Mouse (Mus musculus): Measurements from ENCODE around the gene Map7. TPM values are rescaled to one million over a fixed set of nuclear protein-coding genes. Genes with fewer than 3 reads are reported as not detected.

Gene Map7
- polyA plus RNA-seq, 1 experiment = 6.7 TPM

DNA sequence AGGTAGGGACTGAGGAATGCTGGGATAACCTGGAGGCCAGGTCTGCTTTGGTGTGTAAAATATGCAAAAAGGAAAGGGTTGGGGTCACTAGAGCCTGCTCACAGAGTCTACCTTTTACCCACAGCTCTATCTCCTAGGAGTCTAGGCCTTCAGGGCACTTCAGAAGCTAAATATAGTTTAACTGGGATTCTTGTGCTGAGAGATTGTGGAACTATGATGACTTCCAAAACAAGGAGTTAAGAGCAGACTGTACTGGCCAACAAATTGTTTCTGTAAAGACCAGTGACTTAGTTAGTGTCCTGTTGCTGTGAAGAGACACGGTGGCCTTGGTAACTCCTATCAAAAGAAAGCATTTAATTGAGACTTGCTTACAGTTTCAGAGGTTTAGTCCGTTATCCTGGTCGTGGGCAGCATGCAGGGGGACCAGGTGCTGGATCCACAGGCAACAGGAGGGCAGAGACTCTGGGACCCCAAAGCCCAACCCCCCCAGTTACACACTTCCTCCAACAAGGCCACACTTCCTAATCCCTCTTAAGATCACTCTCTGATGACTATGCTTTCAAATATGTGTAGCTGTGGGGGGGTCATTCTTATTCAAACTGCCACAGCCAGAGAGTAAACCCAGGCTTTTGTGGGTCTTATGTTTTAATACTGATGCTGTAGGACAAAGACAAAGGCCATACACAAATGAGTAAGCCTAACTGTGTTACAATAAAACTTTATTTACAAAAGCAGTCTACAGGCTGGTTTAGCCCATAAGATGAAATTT lies 150.1 kb downstream of the Map7 start:
- DNase-seq (ENCODE audit: low read depth) = no peak
- no peak for TF ChIP-seq CTCF (IDR thresholded peaks at IDR 0.05; ENCODE audit: borderline replicate concordance, extremely low read depth, insufficient read depth, insufficient read length)
- no peak for TF ChIP-seq POLR2A (IDR thresholded peaks at IDR 0.05; ENCODE audit: borderline replicate concordance, extremely low read depth, insufficient read depth, insufficient read length, poor library complexity, severe bottlenecking)

- no peak for DNase-seq (ENCODE audit: low read depth)
- TF ChIP-seq CTCF (IDR thresholded peaks at IDR 0.05; ENCODE audit: borderline replicate concordance, extremely low read depth, insufficient read depth, insufficient read length) (no peak), POLR2A (IDR thresholded peaks at IDR 0.05; ENCODE audit: borderline replicate concordance, extremely low read depth, insufficient read depth, insufficient read length, poor library complexity, severe bottlenecking) (no peak)
Measured at GRCm38 (mm10) chr10:20299114-20299513, 150.8 kb downstream of the Map7 start.

- DNase-seq (ENCODE audit: low read depth) = peak; percentile 3
- TF ChIP-seq CTCF (IDR thresholded peaks at IDR 0.05; ENCODE audit: borderline replicate concordance, extremely low read depth, insufficient read depth, insufficient read length) = no peak
- no peak for TF ChIP-seq POLR2A (IDR thresholded peaks at IDR 0.05; ENCODE audit: borderline replicate concordance, extremely low read depth, insufficient read depth, insufficient read length, poor library complexity, severe bottlenecking)
Measured at GRCm38 (mm10) chr10:20310969-20311769, 162.9 kb downstream of the Map7 start.

DNA sequence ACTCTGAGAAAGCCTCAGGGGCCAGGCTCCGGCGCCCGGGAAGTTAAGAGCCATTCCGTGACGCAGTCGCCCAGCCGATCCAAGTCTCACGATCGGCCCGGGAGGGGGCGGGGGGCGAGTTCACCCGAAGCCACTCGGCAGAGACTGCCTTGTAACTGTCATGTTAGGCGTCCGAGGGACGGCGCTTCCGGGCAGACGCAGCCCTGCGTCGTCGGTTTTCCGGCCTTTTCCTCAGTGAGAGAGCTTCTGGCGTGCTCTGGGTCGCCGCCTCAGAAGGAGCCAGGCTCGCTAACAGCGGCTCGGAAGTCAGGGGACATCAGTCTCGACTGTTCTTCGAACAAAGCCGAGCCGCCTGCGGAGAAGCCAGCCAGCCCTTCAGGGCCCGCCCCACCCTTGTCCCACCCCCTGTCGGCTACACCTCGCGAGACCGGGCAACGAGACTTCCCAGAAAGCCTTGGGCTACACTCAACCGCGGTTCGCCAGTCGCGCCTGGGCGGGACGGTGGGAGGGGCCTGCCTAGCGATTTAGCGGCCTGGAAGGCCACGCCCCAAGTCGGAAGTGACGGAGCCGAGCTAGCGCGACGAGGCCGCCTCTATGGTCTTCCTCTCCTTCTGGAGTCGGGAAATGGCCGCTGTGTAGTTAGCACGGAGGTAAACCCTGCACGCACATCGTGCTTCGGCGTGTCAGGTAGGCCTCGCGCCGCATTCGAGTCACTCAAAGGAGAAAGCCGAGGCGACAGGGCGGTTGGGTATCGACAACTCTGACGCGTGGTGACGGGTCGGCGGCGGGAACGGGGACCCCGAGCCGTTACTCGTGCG lies 163.9 kb downstream of the Map7 start, which contains the start of gene Bclaf1:
Gene Bclaf1, plus strand, starts transcription at position 552 of the 818 bp plus-strand sequence.
- TF ChIP-seq POLR2A (IDR thresholded peaks at IDR 0.05; ENCODE audit: borderline replicate concordance, extremely low read depth, insufficient read depth, insufficient read length, poor library complexity, severe bottlenecking) = peak; percentile 69; the same call in 1 of the 2 replicates
- no peak for TF ChIP-seq CTCF (IDR thresholded peaks at IDR 0.05; ENCODE audit: borderline replicate concordance, extremely low read depth, insufficient read depth, insufficient read length)
- peak; percentile 100 for DNase-seq (ENCODE audit: low read depth)

DNA sequence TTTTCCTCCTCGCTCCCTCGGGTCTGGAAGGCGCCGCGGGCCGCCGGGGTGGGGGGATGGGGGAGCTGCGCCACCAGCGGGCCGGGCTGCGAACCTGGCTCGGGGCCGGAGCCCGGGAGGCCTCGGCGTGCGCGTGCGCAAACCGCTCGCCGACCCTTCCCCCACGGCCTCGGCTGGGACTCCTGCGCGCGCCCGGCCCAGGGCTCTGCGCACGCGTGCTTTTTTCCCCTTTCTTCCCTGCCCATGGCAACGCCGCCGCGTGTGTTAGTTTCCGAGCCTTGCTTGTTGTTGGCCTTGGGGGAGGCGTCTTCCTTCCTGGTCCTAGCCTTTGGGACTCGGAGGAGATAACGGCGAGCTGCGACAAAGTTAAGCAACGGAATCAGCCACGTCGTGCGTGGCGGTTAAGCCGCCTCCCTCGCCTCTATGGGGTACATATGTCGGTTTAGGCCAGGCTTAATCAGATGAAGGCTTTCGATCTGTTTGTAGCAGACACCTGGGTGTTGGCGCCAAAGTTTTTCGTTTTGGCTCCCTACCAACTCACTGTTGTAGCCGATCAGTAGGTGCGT lies 164.5 kb downstream of the Map7 start:
- peak; percentile 95 for DNase-seq (ENCODE audit: low read depth)
- TF ChIP-seq CTCF (IDR thresholded peaks at IDR 0.05; ENCODE audit: borderline replicate concordance, extremely low read depth, insufficient read depth, insufficient read length) (no peak), POLR2A (IDR thresholded peaks at IDR 0.05; ENCODE audit: borderline replicate concordance, extremely low read depth, insufficient read depth, insufficient read length, poor library complexity, severe bottlenecking) (no peak; the same call in 1 of the 2 replicates)

- TF ChIP-seq POLR2A (IDR thresholded peaks at IDR 0.05; ENCODE audit: borderline replicate concordance, extremely low read depth, insufficient read depth, insufficient read length, poor library complexity, severe bottlenecking) (no peak), CTCF (IDR thresholded peaks at IDR 0.05; ENCODE audit: borderline replicate concordance, extremely low read depth, insufficient read depth, insufficient read length) (no peak)
- no peak for DNase-seq (ENCODE audit: low read depth)
Measured at GRCm38 (mm10) chr10:20313447-20313846, 165.2 kb downstream of the Map7 start.

- no peak for DNase-seq (ENCODE audit: low read depth)
- TF ChIP-seq POLR2A (IDR thresholded peaks at IDR 0.05; ENCODE audit: borderline replicate concordance, extremely low read depth, insufficient read depth, insufficient read length, poor library complexity, severe bottlenecking) = no peak
- no peak for TF ChIP-seq CTCF (IDR thresholded peaks at IDR 0.05; ENCODE audit: borderline replicate concordance, extremely low read depth, insufficient read depth, insufficient read length)
Measured at GRCm38 (mm10) chr10:20313941-20314340, 165.7 kb downstream of the Map7 start.

DNA sequence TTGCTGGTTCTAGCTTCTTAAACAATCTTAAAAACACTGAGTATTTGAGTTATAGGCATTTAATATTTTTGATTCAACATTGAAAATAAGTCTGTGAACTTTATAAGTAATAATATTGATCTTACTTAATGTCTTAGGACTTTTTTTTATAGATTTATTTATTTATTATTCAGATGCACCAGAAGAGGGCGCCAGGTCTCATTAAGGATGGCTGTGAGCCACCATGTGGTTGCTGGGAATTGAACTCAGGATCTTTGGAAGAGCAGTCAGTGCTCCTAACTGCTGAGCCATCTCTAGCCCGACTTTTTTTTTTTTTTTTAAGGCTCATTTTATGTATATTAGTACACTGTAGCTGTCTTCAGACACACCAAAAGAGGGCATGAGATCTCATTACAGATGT lies 166.5 kb downstream of the Map7 start:
- DNase-seq (ENCODE audit: low read depth) = peak; percentile 12
- TF ChIP-seq CTCF (IDR thresholded peaks at IDR 0.05; ENCODE audit: borderline replicate concordance, extremely low read depth, insufficient read depth, insufficient read length) = no peak
- no peak for TF ChIP-seq POLR2A (IDR thresholded peaks at IDR 0.05; ENCODE audit: borderline replicate concordance, extremely low read depth, insufficient read depth, insufficient read length, poor library complexity, severe bottlenecking)

DNA sequence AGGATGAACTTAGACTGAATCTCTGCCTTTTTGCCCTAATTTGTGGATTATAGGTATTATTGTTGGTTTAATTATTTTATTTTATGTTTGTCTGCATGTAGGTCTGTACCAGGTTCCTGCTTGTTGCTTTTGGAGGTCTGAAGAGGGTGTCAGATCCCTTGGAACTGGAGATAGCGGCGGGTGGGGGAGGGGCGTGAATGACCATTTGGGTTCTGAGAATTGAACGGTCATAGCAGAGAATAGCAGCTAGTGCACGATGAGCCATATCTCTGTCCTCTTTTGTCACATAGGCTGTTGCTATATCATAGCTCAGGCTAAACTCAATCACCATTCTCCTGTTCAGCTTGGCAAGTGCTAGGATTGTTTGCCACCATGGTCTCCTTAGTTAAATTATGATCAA lies 169.2 kb downstream of the Map7 start:
- no peak for DNase-seq (ENCODE audit: low read depth)
- no peak for TF ChIP-seq POLR2A (IDR thresholded peaks at IDR 0.05; ENCODE audit: borderline replicate concordance, extremely low read depth, insufficient read depth, insufficient read length, poor library complexity, severe bottlenecking)
- TF ChIP-seq CTCF (IDR thresholded peaks at IDR 0.05; ENCODE audit: borderline replicate concordance, extremely low read depth, insufficient read depth, insufficient read length) = no peak

DNA sequence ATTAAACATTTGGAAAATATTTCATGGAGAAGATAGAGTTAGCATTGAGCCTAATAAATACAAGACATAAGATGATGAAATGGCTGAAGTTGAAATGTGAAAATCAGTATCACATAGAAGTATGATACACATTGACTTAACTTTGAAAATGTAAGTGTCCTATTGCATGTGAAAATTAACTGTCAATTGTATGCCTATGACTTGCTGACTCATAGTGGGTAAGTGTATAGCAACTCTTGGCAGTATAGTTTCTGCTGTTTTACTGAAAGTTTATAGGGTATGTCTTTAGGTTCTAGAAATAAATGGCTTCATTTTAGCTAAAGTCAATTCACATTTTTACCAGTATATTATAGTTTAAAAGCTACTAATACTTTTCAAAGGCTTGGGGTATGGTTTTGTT lies 178.0 kb downstream of the Map7 start:
- DNase-seq (ENCODE audit: low read depth) = no peak
- TF ChIP-seq POLR2A (IDR thresholded peaks at IDR 0.05; ENCODE audit: borderline replicate concordance, extremely low read depth, insufficient read depth, insufficient read length, poor library complexity, severe bottlenecking) (no peak), CTCF (IDR thresholded peaks at IDR 0.05; ENCODE audit: borderline replicate concordance, extremely low read depth, insufficient read depth, insufficient read length) (no peak)

Other genes starting within 250 kb of the Map7 start
- 18.7 and 23.6 TPM in 2 replicates for gene Pex7, start 240.8 kb upstream of the Map7 start, polyA plus RNA-seq (2012; rRNA removed)
- gene Map3k5, start 214.0 kb upstream of the Map7 start, polyA plus RNA-seq (2012; rRNA removed) = 1.2 and 2.2 TPM in 2 replicates
- gene Bclaf1, start 164.0 kb downstream of the Map7 start, polyA plus RNA-seq (2012; rRNA removed) = 73.3 and 87.8 TPM in 2 replicates
- gene Mtfr2, start 199.3 kb downstream of the Map7 start, polyA plus RNA-seq (2012; rRNA removed) = 3.1 and 4.2 TPM in 2 replicates